ENCODE assay signal across 9 mouse cellular contexts in genomic region chr8:113687889-113688542, GRCm38 (mm10). TPM values are rescaled to one million over a fixed set of nuclear protein-coding genes. Genes with fewer than 3 reads are reported as not detected.
DNase-seq lines count a peak whose midpoint lies in the region; ATAC-seq and TF ChIP-seq lines count a peak whose summit lies in the region.
"Had no signal": no experiment of that assay in that cellular context is flagged by ENCODE, and none has a peak within 500 bp of the region (broad histone marks: within the 10 kb centered on the region; RNA-seq: fewer than 3 reads in every experiment).

No protein-coding gene starts in this region.

- H3K4me3 ChIP-seq in kidney, postnatal 0 days (replicated peaks; ENCODE audit: low read depth, low read length): no peak overlapping the region
- no peak overlapping the region for H3K4me3 ChIP-seq in forebrain, postnatal 0 days (ENCODE audit: low read depth, low read length)
- no peak overlapping the region for H3K4me3 ChIP-seq in liver, postnatal 0 days (ENCODE audit: low read depth, low read length)
- H3K4me3 ChIP-seq: heart, embryonic 15.5 days had no signal

- DNase-seq in cerebellum, adult 11 months: peak; percentile 7
- DNase-seq in cerebellum, adult 8-10 months: no peak
- DNase-seq in kidney, postnatal 0 days (ENCODE audit: low spot score): peak; percentile 21
- DNase-seq in kidney, adult 9 months: no peak
- peak; percentile 41 for DNase-seq in forebrain, postnatal 0 days
- peak; percentile 19 to 41 for DNase-seq in lung, postnatal 4 days
- DNase-seq in liver, postnatal 0 days: no peak
- DNase-seq in layer of hippocampus, adult 9-11 months: no peak

- no peaks in the 10 kb centered on the region for H3K27me3 ChIP-seq in kidney, postnatal 0 days (ENCODE audit: insufficient read depth, low read length)
- no peaks in the 10 kb centered on the region for H3K27me3 ChIP-seq in forebrain, postnatal 0 days (ENCODE audit: insufficient read depth, low read length)
- no peaks in the 10 kb centered on the region for H3K27me3 ChIP-seq in liver, postnatal 0 days (ENCODE audit: insufficient read depth, low read length)
- H3K27me3 ChIP-seq: heart, embryonic 15.5 days had no signal

- H3K4me2 ChIP-seq in kidney, postnatal 0 days (ENCODE audit: low read length): peak overlapping the region; percentile 25; the same call in 1 of the 2 replicates
- peak overlapping the region; percentile 16; the same call in 1 of the 2 replicates for H3K4me2 ChIP-seq in forebrain, postnatal 0 days (ENCODE audit: low read depth)
- H3K4me2 ChIP-seq in liver, postnatal 0 days (ENCODE audit: low read depth, low read length): no peak overlapping the region
- H3K4me2 ChIP-seq: heart, embryonic 15.5 days had no signal

- H3K36me3 ChIP-seq in kidney, postnatal 0 days (ENCODE audit: insufficient read depth, low read length): no peaks in the 10 kb centered on the region
- H3K36me3 ChIP-seq in forebrain, postnatal 0 days (ENCODE audit: insufficient read depth): no peaks in the 10 kb centered on the region
- no peaks in the 10 kb centered on the region for H3K36me3 ChIP-seq in liver, postnatal 0 days (replicated peaks; ENCODE audit: insufficient read depth, low read length)
- H3K36me3 ChIP-seq: heart, embryonic 15.5 days had no signal

- no peak for TF ChIP-seq CTCF in kidney, postnatal 0 days (IDR thresholded peaks at IDR 0.05; ENCODE audit: low read depth)
- TF ChIP-seq CTCF in forebrain, postnatal 0 days (IDR thresholded peaks at IDR 0.05; ENCODE audit: low read depth): no peak
- TF ChIP-seq CTCF in liver, postnatal 0 days (IDR thresholded peaks at IDR 0.05; ENCODE audit: low read depth): no peak

- WGBS in kidney, postnatal 0 days: 46% methylated on average over 17 of the region's 17 CpGs
- WGBS in forebrain, postnatal 0 days: 58% methylated on average over 17 of the region's 17 CpGs
- 53% methylated on average over 17 of the region's 17 CpGs for WGBS in liver, postnatal 0 days (ENCODE audit: insufficient replicate concordance)

- H3K4me1 ChIP-seq in kidney, postnatal 0 days (replicated peaks; ENCODE audit: insufficient read depth, low read length): 0 out of 2 replicates have a peak, but pooled peaks cover 3% of the 10 kb centered on the region
- 0 out of 2 replicates have a peak, but pooled peaks cover 5% of the 10 kb centered on the region for H3K4me1 ChIP-seq in forebrain, postnatal 0 days (ENCODE audit: insufficient read depth)
- no peaks in the 10 kb centered on the region for H3K4me1 ChIP-seq in liver, postnatal 0 days (ENCODE audit: insufficient read depth)
- H3K4me1 ChIP-seq: heart, embryonic 15.5 days had no signal

- no peak overlapping the region for H3K27ac ChIP-seq in kidney, postnatal 0 days
- H3K27ac ChIP-seq in forebrain, postnatal 0 days (ENCODE audit: low read depth, low read length): 0 out of 2 replicates have a peak overlapping the region, but pooled peaks have one; percentile 3
- H3K27ac ChIP-seq in liver, postnatal 0 days (ENCODE audit: low read depth): no peak overlapping the region
- H3K27ac ChIP-seq: heart, embryonic 15.5 days had no signal

- ATAC-seq in kidney, postnatal 0 days (replicated peaks; ENCODE audit: low FRiP score, low read depth): no peak
- ATAC-seq in forebrain, postnatal 0 days: peak; percentile 32; the same call in 1 of the 2 replicates
- no peak for ATAC-seq in liver, postnatal 0 days

- no peaks in the 10 kb centered on the region for H3K9me3 ChIP-seq in kidney, postnatal 0 days (replicated peaks; ENCODE audit: low read length)
- H3K9me3 ChIP-seq in forebrain, postnatal 0 days (ENCODE audit: low read length): no peaks in the 10 kb centered on the region
- no peaks in the 10 kb centered on the region for H3K9me3 ChIP-seq in liver, postnatal 0 days (ENCODE audit: low read length)
- H3K9me3 ChIP-seq: heart, embryonic 15.5 days had no signal

- TF ChIP-seq EP300 in liver, postnatal 0 days (IDR thresholded peaks at IDR 0.05; ENCODE audit: low read depth): no peak

- no peak overlapping the region for H3K9ac ChIP-seq in kidney, postnatal 0 days (ENCODE audit: low read depth, low read length)
- H3K9ac ChIP-seq in forebrain, postnatal 0 days: no peak overlapping the region
- H3K9ac ChIP-seq in liver, postnatal 0 days (replicated peaks): no peak overlapping the region
- H3K9ac ChIP-seq: heart, embryonic 15.5 days had no signal

RNA-seq across cellular contexts. Expression of gene Syce1l, which starts 45.0 kb away (rescaled TPM):
- polyA plus RNA-seq in kidney, postnatal 0 days (2015; fragmentation: Nextera tagmentation; extraction: Ambion mirVana): not detected in 2 replicates
- total RNA-seq in forebrain, postnatal 0 days (2014; rRNA removed): 0.77 TPM in 1 of 2 replicates, not detected in the other
- 0.26 TPM in 1 of 2 replicates, not detected in the other for polyA plus RNA-seq in forebrain, postnatal 0 days (2015; fragmentation: Nextera tagmentation; extraction: Ambion mirVana)
- polyA plus RNA-seq in liver, postnatal 0 days (2015; fragmentation: Nextera tagmentation; extraction: Ambion mirVana): not detected in 2 replicates
- polyA plus RNA-seq: heart, embryonic 15.5 days had no signal

RNA-seq across cellular contexts. Expression of gene Mon1b, which starts 52.6 kb away (rescaled TPM):
- polyA plus RNA-seq in kidney, postnatal 0 days (2015; fragmentation: Nextera tagmentation; extraction: Ambion mirVana): 6.1 and 6.3 TPM in 2 replicates
- 20.1 and 23.7 TPM in 2 replicates for total RNA-seq in forebrain, postnatal 0 days (2014; rRNA removed)
- polyA plus RNA-seq in forebrain, postnatal 0 days (2015; fragmentation: Nextera tagmentation; extraction: Ambion mirVana): 9.2 and 10.4 TPM in 2 replicates
- 1.4 and 1.6 TPM in 2 replicates for polyA plus RNA-seq in liver, postnatal 0 days (2015; fragmentation: Nextera tagmentation; extraction: Ambion mirVana)

Comparison
In these comparisons a context has a peak if more than half of its experiments do, and no peak if none do; other contexts are left out.
1. DNase-seq: peak in cerebellum, adult 11 months (single experiment), kidney, postnatal 0 days (single experiment), forebrain, postnatal 0 days (single experiment) and lung, postnatal 4 days (2 of 2); none in cerebellum, adult 8-10 months (single experiment), kidney, adult 9 months (single experiment), liver, postnatal 0 days (single experiment) and layer of hippocampus, adult 9-11 months (single experiment).